Mouse (Mus musculus): ENCODE measurements at regions not wholly inside any gene's neighbourhood (a gene's known extent, or its start where the extent isn't known, plus 50 kb on each side); places are given as distances from the start of the nearest gene placed in this dataset.

DNA sequence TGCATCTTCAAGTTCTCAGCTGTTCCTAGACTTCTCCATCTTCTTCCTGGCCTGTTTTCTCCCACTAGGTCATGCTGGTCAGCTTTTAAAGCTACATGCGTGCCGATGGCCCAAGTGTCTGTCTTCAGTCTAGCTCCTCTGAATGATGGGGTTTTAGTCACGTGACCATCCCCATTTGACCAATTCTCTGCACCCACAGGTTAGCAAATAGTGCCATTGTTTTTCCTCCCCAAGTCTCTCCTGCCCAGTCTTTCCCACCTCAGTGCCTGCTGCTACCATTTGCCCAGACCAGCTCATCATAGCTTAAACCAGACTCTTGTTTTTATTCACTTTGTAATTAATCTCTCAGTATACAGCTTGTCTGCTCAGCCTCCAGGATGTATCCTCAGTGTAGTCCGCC is 62.3 kb downstream of the Zfp706 start:
- in situ Hi-C loops (cut with MboI; ENCODE audit: low pct_unique_long_range_greater_than_20kb), result no loop called here
- CTCF ChIA-PET, result interaction anchor here (1.2 to 1.5 kb wide), 2 partner anchors 9 to 20 kb away, joined by 3 to 5 read pairs; no protein-coding TSS in a partner anchor
- TF ChIP-seq CTCF (IDR thresholded peaks at IDR 0.05), result no peak
- no peak for DNase-seq (ENCODE audit: low read depth, low spot score)
- no peaks in the 10 kb centered on the region for H3K27me3 ChIP-seq
- POLR2A ChIA-PET, result no interaction called here
- no peak for ATAC-seq

DNA sequence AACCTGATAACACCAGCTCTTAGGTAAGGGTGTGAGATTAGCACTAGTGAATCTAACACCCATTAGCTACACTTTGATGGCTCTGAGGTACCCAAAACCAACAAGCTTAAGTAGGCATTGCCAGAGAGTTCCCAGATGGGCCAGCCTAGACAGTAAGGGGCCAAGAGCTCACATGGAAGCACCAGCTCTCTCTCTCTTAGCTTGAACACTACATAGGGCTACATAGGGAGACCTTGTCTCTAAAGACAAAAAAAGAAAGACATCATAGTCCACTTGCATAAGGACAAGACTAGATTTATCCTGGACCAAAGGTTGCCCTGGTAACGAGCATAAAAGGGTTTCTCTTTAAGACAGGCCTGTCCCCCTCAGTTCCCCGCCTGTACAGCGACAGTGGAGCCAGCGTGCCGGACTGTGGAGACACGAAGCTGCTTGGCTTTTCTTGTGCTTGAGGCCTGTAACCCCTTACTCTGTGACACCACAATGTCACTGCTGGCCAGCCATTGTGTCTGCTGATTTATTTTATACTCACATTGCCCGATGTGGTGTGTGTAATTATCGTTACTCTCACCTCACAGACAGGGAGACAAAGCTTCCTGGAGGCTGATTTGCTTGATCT is 62.9 kb downstream of the Zfp706 start:
- in situ Hi-C loops (cut with MboI; ENCODE audit: low pct_unique_long_range_greater_than_20kb), result no loop called here
- CTCF ChIA-PET, result interaction anchor here (1.2 to 1.5 kb wide), 2 partner anchors 10 to 20 kb away, joined by 3 to 5 read pairs; no protein-coding TSS in a partner anchor
- DNase-seq (ENCODE audit: low read depth, low spot score) (no peak), ATAC-seq (no peak)
- no peak for TF ChIP-seq CTCF (IDR thresholded peaks at IDR 0.05)
- POLR2A ChIA-PET, result no interaction called here
- no peaks in the 10 kb centered on the region for H3K27me3 ChIP-seq

DNA sequence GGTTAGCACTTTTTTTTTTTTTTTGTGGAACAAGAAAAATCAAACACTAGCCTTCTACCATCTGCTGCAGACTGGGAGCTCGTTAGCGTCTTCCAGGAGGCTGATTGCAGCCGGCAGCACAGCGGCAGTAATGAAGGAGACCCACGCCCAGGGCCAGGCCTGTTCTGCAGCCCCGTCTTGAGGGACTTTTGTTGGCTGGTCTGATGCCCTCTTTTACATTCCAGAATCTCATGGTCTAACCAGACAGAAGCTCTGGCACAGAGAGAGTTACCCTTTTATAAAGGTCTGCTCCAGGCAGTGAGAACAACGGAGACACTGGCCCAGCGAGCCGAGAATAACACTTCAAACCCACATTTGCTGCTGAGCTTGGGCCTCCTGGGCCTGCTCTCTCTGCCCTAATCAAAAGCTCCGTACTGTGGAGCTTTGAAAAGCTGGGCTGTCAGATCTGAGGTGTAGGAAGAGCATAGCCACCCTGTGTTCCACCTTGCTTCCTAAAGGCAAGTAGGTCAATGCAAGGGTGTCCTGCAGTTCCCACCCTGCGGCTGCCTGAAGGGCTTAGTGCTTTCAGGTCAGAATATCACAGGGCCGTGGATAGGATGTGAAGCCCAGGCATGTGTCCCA is 64.0 kb downstream of the Zfp706 start:
- ATAC-seq, result no peak
- in situ Hi-C loops (cut with MboI; ENCODE audit: low pct_unique_long_range_greater_than_20kb), result no loop called here
- POLR2A ChIA-PET, result no interaction called here
- no peak for DNase-seq (ENCODE audit: low read depth, low spot score)
- H3K27me3 ChIP-seq, result no peaks in the 10 kb centered on the region
- CTCF ChIA-PET, result interaction anchor here (1.1 kb wide), 1 partner anchor 13 kb away, joined by 3 read pairs; no protein-coding TSS in a partner anchor
- no peak for TF ChIP-seq CTCF (IDR thresholded peaks at IDR 0.05)

DNA sequence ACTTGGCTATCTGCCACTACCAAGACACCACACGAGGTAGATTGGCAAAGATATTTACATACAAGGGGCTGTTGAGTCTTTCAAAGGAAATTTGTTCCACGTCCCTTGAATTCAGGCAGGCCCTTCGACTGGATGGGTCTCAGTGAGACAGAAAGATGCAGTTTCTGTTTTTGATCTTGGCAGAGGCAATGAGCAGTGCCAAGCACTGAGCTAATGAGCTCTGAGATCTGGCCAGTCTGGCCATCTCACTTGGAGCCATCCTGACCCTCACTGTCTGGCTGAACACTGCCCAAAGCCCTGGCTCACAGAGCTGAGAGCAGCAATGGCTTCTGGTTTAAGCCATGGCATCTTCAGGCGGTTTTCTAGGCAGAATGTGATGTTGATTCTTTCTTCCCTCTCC is 65.3 kb downstream of the Zfp706 start:
- POLR2A ChIA-PET, result no interaction called here
- no peak for TF ChIP-seq CTCF (IDR thresholded peaks at IDR 0.05)
- in situ Hi-C loops (cut with MboI; ENCODE audit: low pct_unique_long_range_greater_than_20kb), result no loop called here
- no peak for DNase-seq (ENCODE audit: low read depth, low spot score)
- CTCF ChIA-PET, result no interaction called here
- no peaks in the 10 kb centered on the region for H3K27me3 ChIP-seq
- ATAC-seq, result no peak

DNA sequence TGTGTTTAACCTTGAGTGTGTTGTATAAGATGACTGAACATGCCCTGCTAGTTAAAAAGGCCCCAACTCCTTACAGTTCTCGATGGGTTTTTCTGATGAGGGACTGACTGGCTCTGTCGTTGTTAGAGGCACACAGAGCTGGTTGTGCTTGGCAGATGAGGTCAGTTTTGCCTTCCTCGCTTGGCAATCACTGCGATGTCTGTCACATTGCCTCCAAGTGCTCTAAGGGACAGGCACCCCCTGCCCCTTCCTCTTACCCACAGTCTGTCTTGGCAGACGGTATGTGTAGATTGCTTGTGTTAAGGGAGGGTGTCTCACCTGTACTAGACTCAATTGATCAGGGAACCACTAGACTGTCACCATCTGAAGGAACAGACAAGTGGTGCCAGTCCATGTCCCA is 65.8 kb downstream of the Zfp706 start:
- DNase-seq (ENCODE audit: low read depth, low spot score) (no peak), ATAC-seq (no peak)
- TF ChIP-seq CTCF (IDR thresholded peaks at IDR 0.05), result no peak
- in situ Hi-C loops (cut with MboI; ENCODE audit: low pct_unique_long_range_greater_than_20kb), result no loop called here
- ChIA-PET POLR2A (no interaction called here), CTCF (no interaction called here)
- no peaks in the 10 kb centered on the region for H3K27me3 ChIP-seq

DNA sequence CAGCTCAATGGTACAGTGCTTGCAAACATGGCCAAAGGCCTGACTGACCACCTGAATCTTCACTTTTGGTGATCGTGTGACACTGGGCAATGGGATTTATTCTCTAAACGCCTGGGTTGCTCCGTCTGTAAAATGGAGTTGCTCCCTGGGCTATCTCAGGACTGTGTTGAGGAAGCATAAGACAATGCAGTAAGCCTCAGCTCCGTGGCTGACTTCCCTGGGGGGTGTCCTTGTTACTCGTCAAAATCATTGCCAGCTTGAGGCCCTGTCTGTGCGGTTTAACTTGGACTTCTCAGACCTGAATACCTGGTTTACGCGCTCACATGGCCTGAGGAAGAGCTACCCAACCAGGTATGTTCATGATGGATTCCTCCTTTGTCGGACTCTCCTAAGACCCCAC is 68.0 kb downstream of the Zfp706 start:
- ATAC-seq, result no peak

DNA sequence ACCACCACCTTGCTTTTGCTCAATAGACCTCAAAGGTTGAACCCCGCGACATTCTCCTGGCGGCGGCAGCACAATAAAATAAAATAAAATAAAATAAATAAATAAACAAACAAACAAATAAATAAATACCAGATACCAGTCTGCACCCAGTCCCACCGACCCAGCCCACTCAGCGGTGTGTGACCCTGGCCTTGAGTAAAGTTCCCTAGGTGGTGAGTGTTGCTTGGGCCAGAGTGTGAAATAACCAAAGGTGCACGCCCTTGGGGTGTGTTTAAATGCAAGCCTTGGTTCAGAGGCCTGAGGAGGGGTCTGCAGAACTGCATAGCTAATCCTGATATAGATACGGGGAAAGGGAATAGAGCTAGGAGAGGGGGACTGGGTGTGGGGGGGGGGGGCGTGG is 68.4 kb downstream of the Zfp706 start:
- no peak for DNase-seq (ENCODE audit: low read depth, low spot score)
- in situ Hi-C loops (cut with MboI; ENCODE audit: low pct_unique_long_range_greater_than_20kb), result no loop called here
- no peak for TF ChIP-seq CTCF (IDR thresholded peaks at IDR 0.05)
- no peak for ATAC-seq
- H3K27me3 ChIP-seq, result no peaks in the 10 kb centered on the region
- ChIA-PET CTCF (interaction anchor here (2.6 kb wide), 1 partner anchor 11 kb away, joined by 9 read pairs; no protein-coding TSS in a partner anchor), POLR2A (interaction anchor here (0.6 to 0.7 kb wide), 2 partner anchors 47 to 221 kb away, joined by 4 read pairs; no protein-coding TSS in a partner anchor)

More for the DNA sequence above, 68.0 kb downstream of the Zfp706 start:
- TF ChIP-seq CTCF (IDR thresholded peaks at IDR 0.05), result no peak
- no peak for DNase-seq (ENCODE audit: low read depth, low spot score)
- no peaks in the 10 kb centered on the region for H3K27me3 ChIP-seq
- in situ Hi-C loops (cut with MboI; ENCODE audit: low pct_unique_long_range_greater_than_20kb), result no loop called here
- POLR2A ChIA-PET, result interaction anchor here (0.6 to 0.7 kb wide), 2 partner anchors 47 to 221 kb away, joined by 4 read pairs; no protein-coding TSS in a partner anchor
- CTCF ChIA-PET, result interaction anchor here (2.6 kb wide), 1 partner anchor 10 kb away, joined by 9 read pairs; no protein-coding TSS in a partner anchor

DNA sequence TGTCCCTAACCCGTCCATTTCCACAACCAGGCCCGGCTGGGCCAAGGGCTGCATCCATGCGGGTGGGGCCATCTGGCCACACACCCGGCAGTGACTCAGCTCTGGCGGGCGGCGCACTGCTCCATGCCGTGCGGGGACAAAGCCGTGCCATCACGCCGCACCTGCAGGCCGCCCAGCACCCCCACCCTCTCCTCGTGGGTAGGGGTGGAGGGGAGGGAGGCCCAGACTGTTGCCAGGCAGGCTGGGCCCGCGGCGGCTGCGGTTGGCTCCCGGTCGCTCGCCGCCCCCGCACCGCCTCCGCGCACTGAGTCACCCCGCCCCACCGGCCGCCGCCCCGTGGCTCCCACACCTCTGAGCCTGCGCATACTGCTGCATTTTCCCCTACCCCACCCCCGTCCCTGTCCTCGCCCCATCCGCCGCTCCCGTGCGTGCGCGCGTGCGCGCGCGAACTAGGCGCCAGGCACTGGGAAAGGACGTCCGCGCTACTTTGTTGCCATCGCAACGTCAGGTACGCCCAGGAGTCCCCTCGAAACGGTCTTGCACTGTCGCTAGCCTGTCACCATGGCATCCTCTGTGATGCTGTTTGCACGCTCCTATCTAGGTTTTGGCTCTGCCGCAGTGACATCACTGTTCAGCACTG is 68.9 kb downstream of the Zfp706 start:
- in situ Hi-C loops (cut with MboI; ENCODE audit: low pct_unique_long_range_greater_than_20kb), result no loop called here
- ATAC-seq, result peak; percentile 64

DNA sequence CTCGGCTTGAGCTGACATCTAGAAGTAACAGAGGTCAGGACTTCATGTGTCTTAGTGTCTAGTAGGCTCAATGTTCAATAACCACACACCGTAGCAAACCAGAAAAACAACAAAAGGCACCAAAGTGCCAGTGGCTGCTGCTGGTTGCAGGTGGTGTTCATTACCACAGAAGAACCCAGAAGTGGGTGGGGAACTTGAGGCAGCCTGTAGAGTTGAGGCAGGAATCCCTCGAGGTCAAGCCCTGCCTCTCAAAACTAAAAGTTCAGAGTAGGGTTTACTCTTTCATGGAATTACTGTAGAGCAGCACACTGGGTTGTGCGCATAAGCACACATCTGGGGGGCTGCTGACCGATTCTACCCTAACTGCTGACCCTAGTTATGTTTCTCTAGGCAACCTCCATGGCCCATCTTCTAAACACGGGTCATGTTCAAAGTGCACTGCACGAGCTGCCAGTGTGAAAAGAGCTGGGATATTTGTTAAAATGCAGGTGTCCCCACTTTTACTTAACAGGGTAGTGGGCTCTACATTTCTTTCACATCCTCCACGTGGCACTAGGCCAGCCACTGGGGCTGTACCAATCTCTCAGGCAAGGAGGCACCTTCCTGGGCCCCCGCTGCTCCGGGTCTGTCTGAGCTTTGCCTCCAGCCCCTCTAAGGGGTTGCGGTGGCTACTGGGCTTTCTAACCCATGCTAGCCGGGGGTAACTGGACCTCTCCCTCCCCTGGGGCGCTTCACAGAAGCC is 69.6 kb downstream of the Zfp706 start:
- in situ Hi-C loops (cut with MboI; ENCODE audit: low pct_unique_long_range_greater_than_20kb), result no loop called here

More for the DNA sequence above, 68.9 kb downstream of the Zfp706 start:
- H3K27me3 ChIP-seq, result no peaks in the 10 kb centered on the region
- POLR2A ChIA-PET, result interaction anchor here (0.6 to 1.0 kb wide), 2 partner anchors 146 to 220 kb away, joined by 3 to 4 read pairs; no protein-coding TSS in a partner anchor
- no peak for TF ChIP-seq CTCF (IDR thresholded peaks at IDR 0.05)
- DNase-seq (ENCODE audit: low read depth, low spot score), result no peak
- CTCF ChIA-PET, result interaction anchor here (2.6 kb wide), 1 partner anchor 11 kb away, joined by 9 read pairs; no protein-coding TSS in a partner anchor

DNA sequence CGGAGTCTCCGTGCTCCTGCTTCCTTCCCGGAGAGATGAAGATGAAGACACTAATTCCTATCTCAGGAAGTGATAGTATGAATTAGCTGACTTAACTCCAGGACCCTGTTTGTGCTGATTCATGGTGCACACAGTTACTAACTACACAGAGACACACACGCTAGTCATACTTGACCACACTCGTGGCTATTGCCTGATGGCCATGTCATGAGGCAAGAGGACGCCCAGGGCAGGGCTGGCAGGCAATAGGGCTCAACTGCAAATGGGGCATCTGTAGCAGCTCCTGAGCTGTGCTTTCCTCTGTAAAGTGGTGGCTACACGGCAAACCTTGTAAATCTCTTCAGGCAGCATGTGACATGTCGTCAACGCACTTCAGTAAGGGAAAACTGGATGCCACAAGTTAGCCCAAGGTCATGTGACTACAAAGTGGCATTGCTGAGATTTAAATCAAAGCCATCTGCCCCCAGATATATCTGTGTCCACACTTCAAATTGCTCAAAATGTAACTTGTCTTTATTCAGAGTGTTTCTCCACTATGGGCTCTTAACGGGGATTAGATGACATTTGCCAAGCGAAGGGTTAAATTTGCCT is 70.4 kb downstream of the Zfp706 start:
- TF ChIP-seq CTCF (IDR thresholded peaks at IDR 0.05), result no peak
- ChIA-PET POLR2A (interaction anchor here (0.5 kb wide), 1 partner anchor 112 kb away, joined by 4 read pairs; no protein-coding TSS in a partner anchor), CTCF (no interaction called here)
- DNase-seq (ENCODE audit: low read depth, low spot score) (no peak), ATAC-seq (no peak)
- in situ Hi-C loops (cut with MboI; ENCODE audit: low pct_unique_long_range_greater_than_20kb), result no loop called here
- no peaks in the 10 kb centered on the region for H3K27me3 ChIP-seq

More for the DNA sequence above, 69.6 kb downstream of the Zfp706 start:
- ATAC-seq (no peak), DNase-seq (ENCODE audit: low read depth, low spot score) (no peak)
- ChIA-PET POLR2A (interaction anchor here (1.0 kb wide), 1 partner anchor 145 kb away, joined by 3 read pairs; no protein-coding TSS in a partner anchor), CTCF (no interaction called here)
- TF ChIP-seq CTCF (IDR thresholded peaks at IDR 0.05), result no peak
- H3K27me3 ChIP-seq, result no peaks in the 10 kb centered on the region

Measured in Patski (cell line).